In genomic region chr17:57031661-57032420, GRCm38 (mm10) we compare ENCODE assay signal across 8 mouse cellular contexts. TPM values are rescaled to one million over a fixed set of nuclear protein-coding genes. Genes with fewer than 3 reads are reported as not detected.
DNase-seq lines count a peak whose midpoint lies in the region; ATAC-seq and TF ChIP-seq lines count a peak whose summit lies in the region.

No protein-coding gene starts in this region.

- H3K9me3 ChIP-seq in erythroblast, embryonic 14.5 days (ENCODE audit: control insufficient read depth, low read length) = no peaks in the 10 kb centered on the region
- H3K9me3 ChIP-seq in heart, embryonic 11.5 days (replicated peaks; ENCODE audit: control insufficient read depth, low read length) = no peaks in the 10 kb centered on the region
- H3K9me3 ChIP-seq in kidney, embryonic 16.5 days (ENCODE audit: low read length) = no peaks in the 10 kb centered on the region

- peak overlapping the region; percentile 63 for H3ac ChIP-seq in myocyte (ENCODE audit: control insufficient read depth, insufficient read length)

- peaks cover 8% of the 10 kb centered on the region for H3K79me2 ChIP-seq in liver, adult 2 months (ENCODE audit: control insufficient read depth, insufficient read depth, low read length)
- H3K79me2 ChIP-seq in myocyte (ENCODE audit: control insufficient read depth, insufficient read depth) = peaks cover 40% of the 10 kb centered on the region

- TF ChIP-seq POLR2A in brain, embryonic 14.5 days (IDR thresholded peaks at IDR 0.05; ENCODE audit: borderline replicate concordance, extremely low read depth, insufficient read depth, insufficient read length, poor library complexity, severe bottlenecking) = peak; percentile 63; the same call in 1 of the 2 replicates
- peak; percentile 93 for TF ChIP-seq POLR2A in liver, adult 2 months (IDR thresholded peaks at IDR 0.05; ENCODE audit: extremely low read depth, insufficient read depth, low read length)
- peak; percentile 91 for TF ChIP-seq POLR2A in myocyte (IDR thresholded peaks at IDR 0.05; ENCODE audit: insufficient read length, low read depth)

- peaks cover 51% of the 10 kb centered on the region for H3K4me1 ChIP-seq in erythroblast, embryonic 14.5 days (ENCODE audit: control insufficient read depth)
- peaks cover 13% of the 10 kb centered on the region for H3K4me1 ChIP-seq in heart, embryonic 11.5 days (ENCODE audit: control insufficient read depth, insufficient read depth, low read length)
- H3K4me1 ChIP-seq in kidney, embryonic 16.5 days (ENCODE audit: insufficient read depth, low read length) = peaks cover 18% of the 10 kb centered on the region
- peaks cover 8% of the 10 kb centered on the region; the same call in 1 of the 2 replicates for H3K4me1 ChIP-seq in liver, adult 2 months (ENCODE audit: control insufficient read depth, insufficient read depth, low read length)

- TF ChIP-seq CTCF in brain, embryonic 14.5 days (IDR thresholded peaks at IDR 0.05; ENCODE audit: borderline replicate concordance, extremely low read depth, insufficient read depth, insufficient read length) = no peak
- 0 out of 2 replicates have a peak, but pooled peaks have one; percentile 4 for TF ChIP-seq CTCF in liver, adult 2 months (IDR thresholded peaks at IDR 0.05; ENCODE audit: low read depth, low read length)

- H3K36me3 ChIP-seq in erythroblast, embryonic 14.5 days (ENCODE audit: control insufficient read depth) = peaks cover 29% of the 10 kb centered on the region
- H3K36me3 ChIP-seq in heart, embryonic 11.5 days (ENCODE audit: control insufficient read depth, insufficient read depth, low read length) = peaks cover 10% of the 10 kb centered on the region
- H3K36me3 ChIP-seq in kidney, embryonic 16.5 days (ENCODE audit: insufficient read depth, low read length) = peaks cover 17% of the 10 kb centered on the region
- peaks cover 2% of the 10 kb centered on the region for H3K36me3 ChIP-seq in liver, adult 2 months (ENCODE audit: control insufficient read depth, insufficient read depth, low read length)
- peaks cover 9% of the 10 kb centered on the region for H3K36me3 ChIP-seq in myocyte (ENCODE audit: control insufficient read depth, insufficient read depth)
- peaks cover under 1% of the 10 kb centered on the region; the same call in 1 of the 2 replicates for H3K36me3 ChIP-seq in splenic B cell, adult 2 months (ENCODE audit: control insufficient read depth, insufficient read depth, low read length, poor library complexity, severe bottlenecking)

- WGBS in heart, embryonic 11.5 days (ENCODE audit: insufficient replicate concordance) = under 1% methylated on average over 37 of the region's 38 CpGs
- WGBS in kidney, embryonic 16.5 days = under 1% methylated on average over 38 of the region's 38 CpGs
- under 1% methylated on average over 38 of the region's 38 CpGs for WGBS in liver, adult 2 months

- peak overlapping the region; percentile 77 for H3K4me3 ChIP-seq in erythroblast, embryonic 14.5 days (replicated peaks)
- H3K4me3 ChIP-seq in heart, embryonic 11.5 days (ENCODE audit: low read depth, low read length) = peak overlapping the region; percentile 97
- H3K4me3 ChIP-seq in kidney, embryonic 16.5 days (ENCODE audit: low read length) = peak overlapping the region; percentile 49
- H3K4me3 ChIP-seq in liver, adult 2 months (ENCODE audit: insufficient read depth, low read depth, low read length) = peak overlapping the region; percentile 58
- peak overlapping the region; percentile 22 for H3K4me3 ChIP-seq in myocyte

- peak; percentile 98 for ATAC-seq in heart, embryonic 11.5 days (replicated peaks; ENCODE audit: insufficient number of reproducible peaks, low FRiP score, low TSS enrichment)
- ATAC-seq in kidney, embryonic 16.5 days (ENCODE audit: low FRiP score, low TSS enrichment) = peak; percentile 97

- 0 out of 2 replicates have a peak, but pooled peaks cover 2% of the 10 kb centered on the region for H3K27me3 ChIP-seq in erythroblast, embryonic 14.5 days (ENCODE audit: control insufficient read depth)
- H3K27me3 ChIP-seq in heart, embryonic 11.5 days (ENCODE audit: control insufficient read depth, insufficient read depth, low read length) = no peaks in the 10 kb centered on the region
- H3K27me3 ChIP-seq in kidney, embryonic 16.5 days (ENCODE audit: insufficient read depth, low read length) = no peaks in the 10 kb centered on the region
- H3K27me3 ChIP-seq in liver, adult 2 months (ENCODE audit: control insufficient read depth, insufficient read depth, low read length) = no peaks in the 10 kb centered on the region
- H3K27me3 ChIP-seq in myocyte (ENCODE audit: control insufficient read depth, insufficient read depth, insufficient read length) = no peaks in the 10 kb centered on the region
- no peaks in the 10 kb centered on the region for H3K27me3 ChIP-seq in splenic B cell, adult 2 months (ENCODE audit: control insufficient read depth, insufficient read depth, low read length, poor library complexity, severe bottlenecking)

- H3K27ac ChIP-seq in heart, embryonic 11.5 days (ENCODE audit: low read depth, low read length) = peak overlapping the region; percentile 81
- peak overlapping the region; percentile 91 for H3K27ac ChIP-seq in kidney, embryonic 16.5 days (ENCODE audit: low read length)
- peak overlapping the region; percentile 79 for H3K27ac ChIP-seq in liver, adult 2 months (replicated peaks; ENCODE audit: insufficient read depth, low read depth, low read length)

- H3K9ac ChIP-seq in heart, embryonic 11.5 days (ENCODE audit: low read depth, low read length) = peak overlapping the region; percentile 65
- H3K9ac ChIP-seq in kidney, embryonic 16.5 days (replicated peaks; ENCODE audit: low read length) = peak overlapping the region; percentile 77
- peak overlapping the region; percentile 69 for H3K9ac ChIP-seq in liver, adult 2 months (ENCODE audit: low read depth, low read length)

- DNase-seq in CD4-positive helper T cell, adult 2 months (ENCODE audit: low read depth, low spot score) = peak; percentile 100
- DNase-seq in brain, embryonic 14.5 days (ENCODE audit: low read depth) = peak; percentile 100
- DNase-seq in liver, adult 2 months (ENCODE audit: extremely low read depth, low read depth, low spot score) = peak; percentile 100
- DNase-seq in splenic B cell, adult 2 months (ENCODE audit: low read depth, low spot score) = peak; percentile 100

- peak overlapping the region; percentile 68 for H3K4me2 ChIP-seq in heart, embryonic 11.5 days
- peak overlapping the region; percentile 60 for H3K4me2 ChIP-seq in kidney, embryonic 16.5 days (replicated peaks; ENCODE audit: low read depth, low read length)
- H3K4me2 ChIP-seq in myocyte (ENCODE audit: low read depth) = peak overlapping the region; percentile 89

TF ChIP-seq in myocyte, 11 proteins besides CTCF, POLR2A, EP300 and RAD21 (continues in another document):
- TF ChIP-seq POLR2AphosphoS2 (IDR thresholded peaks at IDR 0.05; ENCODE audit: insufficient read length, low read depth) (peak; percentile 95), MYOG (IDR thresholded peaks at IDR 0.05; ENCODE audit: control insufficient read depth in 1 of 3, insufficient read depth in 1 of 3, insufficient read length in 2 of 3, low read depth in 2 of 3) (no peak), REST (IDR thresholded peaks at IDR 0.05; ENCODE audit: insufficient read depth, insufficient read length) (no peak), MAX (IDR thresholded peaks at IDR 0.05; ENCODE audit: low read depth) (no peak), CEBPB (IDR thresholded peaks at IDR 0.05; ENCODE audit: insufficient read depth, poor library complexity, severe bottlenecking) (no peak), TCF12 (IDR thresholded peaks at IDR 0.05; ENCODE audit: insufficient read depth, poor library complexity, severe bottlenecking) (no peak)

RNA-seq across cellular contexts. Expression of gene Khsrp, which starts 0.5 kb away (rescaled TPM):
- 112 and 116 TPM in 2 replicates for polyA plus RNA-seq in brain, embryonic 14.5 days (2012; rRNA removed)
- 31.3 and 33.6 TPM in 2 replicates for polyA plus RNA-seq in erythroblast, embryonic 14.5 days (2012)
- 28.8 and 33.5 TPM in 2 replicates for polyA plus RNA-seq in heart, embryonic 11.5 days (2014; fragmentation: Nextera tagmentation; extraction: Ambion mirVana)
- 25.6 and 27.9 TPM in 2 replicates for polyA plus RNA-seq in kidney, embryonic 16.5 days (2015; fragmentation: Nextera tagmentation; extraction: Ambion mirVana)
- 7.6 and 15.6 TPM in 2 replicates for total RNA-seq in liver, adult 2 months (2014; rRNA removed)
- 30.3 and 38.9 TPM in 2 replicates for polyA plus RNA-seq in liver, adult 2 months (2012; rRNA removed)
- polyA plus RNA-seq in myocyte (2012; fragmentation: generic; extraction: Trizol) = 42.5 TPM

RNA-seq across cellular contexts. Expression of gene Slc25a41, which starts 9.6 kb away (rescaled TPM):
- 0.12 and 0.16 TPM in 2 replicates for polyA plus RNA-seq in brain, embryonic 14.5 days (2012; rRNA removed)
- polyA plus RNA-seq in erythroblast, embryonic 14.5 days (2012) = not detected in 2 replicates
- polyA plus RNA-seq in heart, embryonic 11.5 days (2014; fragmentation: Nextera tagmentation; extraction: Ambion mirVana) = not detected in 2 replicates
- polyA plus RNA-seq in kidney, embryonic 16.5 days (2015; fragmentation: Nextera tagmentation; extraction: Ambion mirVana) = not detected in 2 replicates
- not detected in 2 replicates for total RNA-seq in liver, adult 2 months (2014; rRNA removed)
- polyA plus RNA-seq in liver, adult 2 months (2012; rRNA removed) = not detected in 2 replicates
- not detected for polyA plus RNA-seq in myocyte (2012; fragmentation: generic; extraction: Trizol)

RNA-seq across cellular contexts. Expression of gene Gm17949, which starts 20.6 kb away (rescaled TPM):
- 0.08 TPM in 1 of 2 replicates, not detected in the other for polyA plus RNA-seq in brain, embryonic 14.5 days (2012; rRNA removed)
- polyA plus RNA-seq in erythroblast, embryonic 14.5 days (2012) = not detected in 2 replicates
- polyA plus RNA-seq in heart, embryonic 11.5 days (2014; fragmentation: Nextera tagmentation; extraction: Ambion mirVana) = 0.17 and 0.18 TPM in 2 replicates
- 0.78 and 0.80 TPM in 2 replicates for polyA plus RNA-seq in kidney, embryonic 16.5 days (2015; fragmentation: Nextera tagmentation; extraction: Ambion mirVana)
- not detected in 2 replicates for total RNA-seq in liver, adult 2 months (2014; rRNA removed)
- not detected in 2 replicates for polyA plus RNA-seq in liver, adult 2 months (2012; rRNA removed)
- 0.04 TPM for polyA plus RNA-seq in myocyte (2012; fragmentation: generic; extraction: Trizol)

RNA-seq across cellular contexts. Expression of gene Gtf2f1, which starts 20.8 kb away (rescaled TPM):
- polyA plus RNA-seq in brain, embryonic 14.5 days (2012; rRNA removed) = 57.1 and 64.6 TPM in 2 replicates
- 31.9 and 32.9 TPM in 2 replicates for polyA plus RNA-seq in erythroblast, embryonic 14.5 days (2012)
- 40.0 and 41.3 TPM in 2 replicates for polyA plus RNA-seq in heart, embryonic 11.5 days (2014; fragmentation: Nextera tagmentation; extraction: Ambion mirVana)
- 71.4 and 74.0 TPM in 2 replicates for polyA plus RNA-seq in kidney, embryonic 16.5 days (2015; fragmentation: Nextera tagmentation; extraction: Ambion mirVana)
- 10.9 and 11.9 TPM in 2 replicates for total RNA-seq in liver, adult 2 months (2014; rRNA removed)
- 10.4 and 10.6 TPM in 2 replicates for polyA plus RNA-seq in liver, adult 2 months (2012; rRNA removed)
- 61.6 TPM for polyA plus RNA-seq in myocyte (2012; fragmentation: generic; extraction: Trizol)

RNA-seq across cellular contexts. Expression of gene Crb3, which starts 27.1 kb away (rescaled TPM):
- 2.5 and 3.2 TPM in 2 replicates for polyA plus RNA-seq in brain, embryonic 14.5 days (2012; rRNA removed)
- 0.05 TPM in 2 replicates for polyA plus RNA-seq in erythroblast, embryonic 14.5 days (2012)
- 0.31 and 0.72 TPM in 2 replicates for polyA plus RNA-seq in heart, embryonic 11.5 days (2014; fragmentation: Nextera tagmentation; extraction: Ambion mirVana)
- 61.8 and 69.1 TPM in 2 replicates for polyA plus RNA-seq in kidney, embryonic 16.5 days (2015; fragmentation: Nextera tagmentation; extraction: Ambion mirVana)
- total RNA-seq in liver, adult 2 months (2014; rRNA removed) = 21.9 and 27.7 TPM in 2 replicates
- polyA plus RNA-seq in liver, adult 2 months (2012; rRNA removed) = 45.6 and 57.7 TPM in 2 replicates
- polyA plus RNA-seq in myocyte (2012; fragmentation: generic; extraction: Trizol) = not detected

Comparison
In these comparisons a context has a peak if more than half of its experiments do, and no peak if none do; other contexts are left out.
1. Peak in every context shown above with its lines: DNase-seq, ATAC-seq, H3K4me3 ChIP-seq and H3K27ac ChIP-seq.
2. H3K4me3 ChIP-seq: peak in every context shown above with its lines; median percentile 97 in heart, embryonic 11.5 days; 77 in erythroblast, embryonic 14.5 days; 58 in liver, adult 2 months; 49 in kidney, embryonic 16.5 days; 22 in myocyte.